Mouse (Mus musculus): Measurements from ENCODE around the gene Hcrtr2.

Hcrtr2 gene

GRCm38 (mm10) chr9:76323756-76324155 lies at the start of gene Hcrtr2:
Gene Hcrtr2 (minus strand): TSS chr9:76323856.
- peak in 1 of 2 experiments; percentile 1 for DNase-seq (ENCODE audit: low spot score in 2 of 2)

- DNase-seq (ENCODE audit: low spot score in 2 of 2), result no peak
Observed at GRCm38 (mm10) chr9:76364874-76365273, 41.2 kb upstream of the Hcrtr2 start.

- no peak for DNase-seq (ENCODE audit: low spot score in 2 of 2)
Observed at GRCm38 (mm10) chr9:76360374-76360773, 36.7 kb upstream of the Hcrtr2 start.

- DNase-seq (ENCODE audit: low spot score in 2 of 2), result no peak
Observed at GRCm38 (mm10) chr9:76352346-76352745, 28.7 kb upstream of the Hcrtr2 start.

GRCm38 (mm10) chr9:76347298-76347697 lies 23.6 kb upstream of the Hcrtr2 start:
- no peak for DNase-seq (ENCODE audit: low spot score in 2 of 2)

GRCm38 (mm10) chr9:76331081-76331480 lies 7.4 kb upstream of the Hcrtr2 start:
- DNase-seq (ENCODE audit: low spot score in 2 of 2), result peak; percentile 8 to 65

- DNase-seq (ENCODE audit: low spot score in 2 of 2), result peak; percentile 29 to 36
Observed at GRCm38 (mm10) chr9:76323186-76323701, 412 bp downstream of the Hcrtr2 start.

GRCm38 (mm10) chr9:76322122-76323052 lies 1.3 kb downstream of the Hcrtr2 start:
- DNase-seq (ENCODE audit: low spot score in 2 of 2), result peak; percentile 9 to 19

- DNase-seq (ENCODE audit: low spot score in 2 of 2), result no peak
Observed at GRCm38 (mm10) chr9:76321589-76321988, 2.1 kb downstream of the Hcrtr2 start.

GRCm38 (mm10) chr9:76320755-76321154 lies 2.9 kb downstream of the Hcrtr2 start:
- DNase-seq (ENCODE audit: low spot score in 2 of 2), result no peak

- no peak for DNase-seq (ENCODE audit: low spot score in 2 of 2)
Observed at GRCm38 (mm10) chr9:76318302-76318701, 5.4 kb downstream of the Hcrtr2 start.

GRCm38 (mm10) chr9:76315096-76315495 lies 8.6 kb downstream of the Hcrtr2 start:
- DNase-seq (ENCODE audit: low spot score in 2 of 2), result no peak

GRCm38 (mm10) chr9:76313921-76314320 lies 9.7 kb downstream of the Hcrtr2 start:
- DNase-seq (ENCODE audit: low spot score in 2 of 2), result no peak

- no peak for DNase-seq (ENCODE audit: low spot score in 2 of 2)
Observed at GRCm38 (mm10) chr9:76312221-76312620, 11.4 kb downstream of the Hcrtr2 start.

GRCm38 (mm10) chr9:76291384-76291783 lies 32.3 kb downstream of the Hcrtr2 start:
- DNase-seq (ENCODE audit: low spot score in 2 of 2), result no peak

- no peak for DNase-seq (ENCODE audit: low spot score in 2 of 2)
Observed at GRCm38 (mm10) chr9:76270886-76271285, 52.8 kb downstream of the Hcrtr2 start.

GRCm38 (mm10) chr9:76257731-76258130 lies 65.9 kb downstream of the Hcrtr2 start:
- no peak for DNase-seq (ENCODE audit: low spot score in 2 of 2)

GRCm38 (mm10) chr9:76252544-76252943 lies 71.1 kb downstream of the Hcrtr2 start:
- no peak for DNase-seq (ENCODE audit: low spot score in 2 of 2)

GRCm38 (mm10) chr9:76252109-76252508 lies 71.5 kb downstream of the Hcrtr2 start:
- no peak for DNase-seq (ENCODE audit: low spot score in 2 of 2)

- no peak for DNase-seq (ENCODE audit: low spot score in 2 of 2)
Observed at GRCm38 (mm10) chr9:76242322-76242721, 81.3 kb downstream of the Hcrtr2 start.

GRCm38 (mm10) chr9:76237946-76238345 lies 85.7 kb downstream of the Hcrtr2 start:
- no peak for DNase-seq (ENCODE audit: low spot score in 2 of 2)

GRCm38 (mm10) chr9:76237243-76237642 lies 86.4 kb downstream of the Hcrtr2 start:
- no peak for DNase-seq (ENCODE audit: low spot score in 2 of 2)

GRCm38 (mm10) chr9:76236626-76237025 lies 87.0 kb downstream of the Hcrtr2 start:
- peak; percentile 63 to 80 for DNase-seq (ENCODE audit: low spot score in 2 of 2)

Data from frontal cortex, postnatal 36 days (tissue).